Mouse (Mus musculus) thymus, postnatal 36 days (tissue): ENCODE data around the gene Slc35e4.

Experiments used
- DNase-seq, 2 experiments: peaks; one replicate each; pipeline ENCODE4 v3.0.0; 2022; ENCODE audit warnings: mixed read lengths in 2 of 2

The Slc35e4 gene

GRCm38 (mm10) chr11:3863454-3864112, 50.9 kb downstream of the Slc35e4 start, which contains the start of gene Osbp2:
TSS of gene Osbp2 (minus strand) at chr11:3863903.
- DNase-seq = peak; percentile 60 to 68

- DNase-seq = no peak
Observed at GRCm38 (mm10) chr11:3862661-3863453, 51.6 kb downstream of the Slc35e4 start.

- no peak for DNase-seq
Observed at GRCm38 (mm10) chr11:3860361-3860760, 54.1 kb downstream of the Slc35e4 start.

- DNase-seq = no peak
Observed at GRCm38 (mm10) chr11:3859778-3860177, 54.7 kb downstream of the Slc35e4 start.

- no peak for DNase-seq
Observed at GRCm38 (mm10) chr11:3857902-3858301, 56.6 kb downstream of the Slc35e4 start.
